Mouse (Mus musculus) hindbrain, embryonic 16.5 days (tissue): ENCODE measurements around the gene Setdb1. TPM values are rescaled to one million over a fixed set of nuclear protein-coding genes. Genes with fewer than 3 reads are reported as not detected.

Experiments
- ATAC-seq: fragments of 200-750 bp; cut with Nextera tagmentation; 2 replicates; pipeline ENCODE4 v1.8.0; 2017; ENCODE audit warnings: moderate TSS enrichment, moderate library complexity
- H3K27ac ChIP-seq: fragments of 300-500 bp; sonication (generic); 2 replicates; pipeline ENCODE4 v1.5.1; 2014; ENCODE audit warnings: low read depth, mild to moderate bottlenecking, control low read depth, low read length, moderate library complexity
- H3K27me3 ChIP-seq: fragments of 300-500 bp; sonication (generic); replicated peaks from 2 replicates; pipeline ENCODE4 v1.6.1; 2014; ENCODE audit warnings: low read length; ENCODE audit not compliant: control insufficient read depth, insufficient read depth
- H3K36me3 ChIP-seq: fragments of 300-500 bp; sonication (generic); 2 replicates; pipeline ENCODE4 v1.6.1; 2014; ENCODE audit warnings: mild to moderate bottlenecking, low read length, moderate library complexity, mixed read lengths; ENCODE audit not compliant: control insufficient read depth, insufficient read depth
- H3K4me1 ChIP-seq: fragments of 300-500 bp; sonication (generic); 2 replicates; pipeline ENCODE4 v1.6.1; 2014; ENCODE audit warnings: low read depth, low read length; ENCODE audit not compliant: control insufficient read depth, insufficient read depth
- H3K4me2 ChIP-seq: fragments of 300-500 bp; sonication (generic); 2 replicates; pipeline ENCODE4 v1.6.1; 2014; ENCODE audit warnings: mild to moderate bottlenecking, low read length, control low read depth, moderate library complexity
- H3K4me3 ChIP-seq: fragments of 300-500 bp; sonication (generic); 2 replicates; pipeline ENCODE4 v1.5.1; 2014; ENCODE audit warnings: mild to moderate bottlenecking, low read length, control low read depth, moderate library complexity
- H3K9ac ChIP-seq: fragments of 300-500 bp; sonication (generic); 2 replicates; pipeline ENCODE4 v1.6.1; 2014; ENCODE audit warnings: low read depth, mild to moderate bottlenecking, control low read depth, low read length, moderate library complexity
- H3K9me3 ChIP-seq: fragments of 300-500 bp; sonication (generic); 2 replicates; pipeline ENCODE4 v1.6.1; 2014; ENCODE audit warnings: mild to moderate bottlenecking, low read length, moderate library complexity; ENCODE audit not compliant: control insufficient read depth
- WGBS: fragments of 180-500 bp; shearing (Covaris S2); extraction: QIAGEN DNeasy Blood & Tissue Kit; methylation state at CpG from one replicate; pipeline ENCODE4 v1.1.7; 2014; 5-methylcytosine and 5-hydroxymethylcytosine counted together
- polyA plus RNA-seq: library from polyadenylated mRNA; unstranded; fragments of >200 nt; fragmentation: Nextera tagmentation; extraction: Ambion mirVana; gene quantifications from 2 replicates; pipeline ENCODE4 v1.2.1, GENCODE M21; 2015

Gene Setdb1
- polyA plus RNA-seq, 1 experiment from 2014 or later, result 36.0 TPM

DNA sequence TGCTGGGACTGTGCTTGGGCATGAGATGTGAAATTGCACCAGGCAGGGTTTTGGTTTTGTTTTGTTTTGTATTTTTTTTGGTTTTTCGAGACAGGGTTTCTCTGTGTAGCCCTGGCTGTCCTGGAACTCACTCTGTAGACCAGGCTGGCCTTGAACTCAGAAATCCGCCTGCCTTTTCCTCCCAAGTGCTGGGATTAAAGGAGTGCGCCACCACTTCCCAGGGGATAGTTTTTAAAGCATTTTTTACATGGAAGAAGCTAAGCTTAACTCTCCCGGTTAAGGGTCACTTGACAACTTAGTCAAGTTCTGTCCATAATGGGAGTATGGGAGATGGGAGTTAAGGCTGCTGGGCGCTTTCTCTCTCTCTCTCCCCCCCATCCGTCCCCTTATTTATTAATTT lies 42.9 kb downstream of the Setdb1 start:
- Histone ChIP-seq H3K27me3 (no peaks in the 10 kb centered on the region), H3K9me3 (no peaks in the 10 kb centered on the region), H3K27ac (no peak overlapping the region), H3K36me3 (no peaks in the 10 kb centered on the region), H3K4me2 (peak overlapping the region; percentile 82), H3K4me1 (peaks cover 20% of the 10 kb centered on the region), H3K4me3 (peak overlapping the region; percentile 66; the same call in 1 of the 2 replicates), H3K9ac (no peak overlapping the region)
- ATAC-seq, result no peak
- WGBS, result 69% methylated on average over 6 of the region's 6 CpGs

- Histone ChIP-seq H3K4me3 (no peak overlapping the region), H3K27me3 (no peaks in the 10 kb centered on the region), H3K4me1 (peaks cover 17% of the 10 kb centered on the region), H3K4me2 (no peak overlapping the region), H3K27ac (no peak overlapping the region), H3K9ac (no peak overlapping the region), H3K9me3 (no peaks in the 10 kb centered on the region), H3K36me3 (no peaks in the 10 kb centered on the region)
- no peak for ATAC-seq
- WGBS, result 35% methylated on average over 7 of the region's 7 CpGs
Measured at GRCm38 (mm10) chr3:95313476-95313875, 43.5 kb downstream of the Setdb1 start.

- Histone ChIP-seq H3K9ac (no peak overlapping the region), H3K36me3 (no peaks in the 10 kb centered on the region), H3K27ac (no peak overlapping the region), H3K9me3 (no peaks in the 10 kb centered on the region), H3K27me3 (no peaks in the 10 kb centered on the region), H3K4me3 (no peak overlapping the region), H3K4me1 (peaks cover 15% of the 10 kb centered on the region), H3K4me2 (no peak overlapping the region)
- WGBS, result 84% methylated on average over 6 of the region's 6 CpGs
- no peak for ATAC-seq
Measured at GRCm38 (mm10) chr3:95312623-95313022, 44.4 kb downstream of the Setdb1 start.

GRCm38 (mm10) chr3:95310968-95311882 lies 45.8 kb downstream of the Setdb1 start:
- no peak overlapping the region for H3K27ac ChIP-seq
- H3K4me1 ChIP-seq, result peaks cover 5% of the 10 kb centered on the region
- no peak overlapping the region for H3K9ac ChIP-seq
- no peaks in the 10 kb centered on the region for H3K27me3 ChIP-seq
- H3K9me3 ChIP-seq, result no peaks in the 10 kb centered on the region
- H3K4me3 ChIP-seq, result no peak overlapping the region
- H3K36me3 ChIP-seq, result no peaks in the 10 kb centered on the region
- no peak for ATAC-seq
- 62% methylated on average over 9 of the region's 9 CpGs for WGBS
- no peak overlapping the region for H3K4me2 ChIP-seq

DNA sequence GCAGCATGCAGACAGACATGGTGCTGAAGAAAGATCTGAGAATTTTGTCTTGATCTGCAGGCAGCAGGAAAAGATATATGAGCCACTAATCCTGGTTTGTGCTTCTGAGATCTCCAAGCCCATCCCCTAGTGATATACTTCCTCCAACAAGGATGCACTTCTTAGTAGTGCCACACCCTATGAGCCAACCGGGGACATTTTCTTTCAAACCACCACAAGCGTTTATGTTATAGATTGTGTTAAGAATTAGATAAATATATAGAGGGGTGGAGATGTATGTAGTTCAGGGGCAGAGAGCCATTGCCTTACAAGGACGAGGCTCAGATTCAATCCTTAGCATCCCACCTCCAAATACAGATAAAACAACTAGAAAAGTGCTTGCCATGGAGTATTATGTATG lies 46.5 kb downstream of the Setdb1 start:
- Histone ChIP-seq H3K27me3 (no peaks in the 10 kb centered on the region), H3K9ac (no peak overlapping the region), H3K4me2 (no peak overlapping the region), H3K36me3 (no peaks in the 10 kb centered on the region), H3K4me1 (no peaks in the 10 kb centered on the region), H3K27ac (no peak overlapping the region), H3K9me3 (no peaks in the 10 kb centered on the region), H3K4me3 (no peak overlapping the region)
- no peak for ATAC-seq
- whole genome bisulfite sequencing, result 71% methylated on average over 3 of the region's 3 CpGs

GRCm38 (mm10) chr3:95307100-95307499 lies 49.9 kb downstream of the Setdb1 start, which contains the start of gene Anxa9:
TSS of gene Anxa9 (minus strand) at chr3:95307176.
- Histone ChIP-seq H3K4me1 (no peaks in the 10 kb centered on the region), H3K9me3 (no peaks in the 10 kb centered on the region), H3K4me3 (no peak within 1 kb of the TSS), H3K36me3 (no peaks in the 10 kb centered on the region), H3K27me3 (no peaks in the 10 kb centered on the region), H3K4me2 (no peak within 1 kb of the TSS), H3K27ac (no peak within 1 kb of the TSS), H3K9ac (no peak within 1 kb of the TSS)
- ATAC-seq, result no peak
- 76% methylated on average over 7 of the region's 7 CpGs for WGBS

DNA sequence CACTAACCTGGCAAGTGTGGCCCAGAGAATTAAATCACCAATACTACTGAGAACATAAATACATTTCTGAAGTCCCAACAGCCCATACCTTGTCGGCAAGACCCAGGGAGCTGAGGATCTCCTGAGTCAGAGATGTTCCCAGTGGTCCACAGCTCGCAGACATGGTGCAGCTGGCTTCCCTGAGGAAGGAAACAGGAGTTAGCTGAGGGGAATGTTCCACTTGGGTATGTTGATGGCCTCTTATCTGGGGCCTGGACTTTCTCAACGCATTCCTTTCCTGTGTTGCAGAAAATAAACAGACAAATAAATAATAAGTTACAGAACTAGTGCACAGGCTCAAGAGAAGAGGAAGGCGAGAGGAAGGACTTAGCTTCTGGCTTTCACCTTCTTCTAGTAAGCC lies 50.8 kb downstream of the Setdb1 start:
- 82% methylated on average over 4 of the region's 4 CpGs for WGBS
- Histone ChIP-seq H3K9me3 (no peaks in the 10 kb centered on the region), H3K27me3 (no peaks in the 10 kb centered on the region), H3K4me1 (no peaks in the 10 kb centered on the region), H3K36me3 (no peaks in the 10 kb centered on the region), H3K27ac (no peak overlapping the region), H3K9ac (no peak overlapping the region), H3K4me3 (no peak overlapping the region), H3K4me2 (no peak overlapping the region)
- no peak for ATAC-seq

DNA sequence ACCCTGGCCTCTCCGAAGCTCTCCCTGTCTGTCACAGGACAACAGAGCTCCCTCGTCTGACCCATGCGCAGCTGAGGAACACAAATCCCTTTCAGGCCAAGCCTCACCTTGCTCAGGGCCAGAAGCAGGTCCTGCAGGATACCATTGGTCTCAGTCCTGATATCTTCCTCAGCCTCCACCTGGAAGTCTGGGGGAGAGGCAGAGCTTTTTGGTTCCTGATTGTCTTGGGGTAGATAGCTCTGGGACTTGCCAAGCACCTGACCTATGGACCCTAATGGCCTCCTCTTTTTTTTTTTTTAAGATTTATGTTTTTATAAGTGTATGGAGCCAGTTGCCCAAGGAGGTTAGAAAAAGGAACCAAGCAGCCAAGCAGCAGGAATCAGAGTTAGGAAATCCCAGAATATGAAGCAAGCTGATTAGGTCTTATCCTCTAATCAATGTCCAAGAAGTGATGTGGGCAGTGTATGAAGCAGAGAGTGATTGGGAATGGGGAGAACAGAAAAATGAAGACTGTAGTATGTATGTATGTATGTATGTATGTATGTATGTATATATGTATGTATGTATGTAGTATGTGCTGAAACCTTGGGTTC lies 55.7 kb downstream of the Setdb1 start:
- ATAC-seq, result no peak
- no peak overlapping the region for H3K4me3 ChIP-seq

GRCm38 (mm10) chr3:95298018-95298417 lies 59.0 kb downstream of the Setdb1 start:
- no peaks in the 10 kb centered on the region for H3K36me3 ChIP-seq
- no peak overlapping the region for H3K4me2 ChIP-seq
- H3K27ac ChIP-seq, result no peak overlapping the region
- H3K9ac ChIP-seq, result no peak overlapping the region
- ATAC-seq, result no peak
- WGBS, result 91% methylated on average over 7 of the region's 7 CpGs
- no peak overlapping the region for H3K4me3 ChIP-seq
- no peaks in the 10 kb centered on the region for H3K27me3 ChIP-seq
- H3K9me3 ChIP-seq, result no peaks in the 10 kb centered on the region
- H3K4me1 ChIP-seq, result no peaks in the 10 kb centered on the region

More for the DNA sequence above, 55.7 kb downstream of the Setdb1 start:
- Histone ChIP-seq H3K27ac (no peak overlapping the region), H3K9me3 (no peaks in the 10 kb centered on the region), H3K36me3 (no peaks in the 10 kb centered on the region), H3K4me1 (no peaks in the 10 kb centered on the region), H3K27me3 (no peaks in the 10 kb centered on the region), H3K4me2 (no peak overlapping the region), H3K9ac (no peak overlapping the region)
- 92% methylated on average over 3 of the region's 3 CpGs for WGBS
